Mouse (Mus musculus): Measurements from ENCODE around the gene Sema6b. TPM values are rescaled to one million over a fixed set of nuclear protein-coding genes. Genes with fewer than 3 reads are reported as not detected.

Gene Sema6b
- total and polyA plus RNA-seq, 3 experiments: 0.71 to 2.2 (median 1.3) TPM

DNA sequence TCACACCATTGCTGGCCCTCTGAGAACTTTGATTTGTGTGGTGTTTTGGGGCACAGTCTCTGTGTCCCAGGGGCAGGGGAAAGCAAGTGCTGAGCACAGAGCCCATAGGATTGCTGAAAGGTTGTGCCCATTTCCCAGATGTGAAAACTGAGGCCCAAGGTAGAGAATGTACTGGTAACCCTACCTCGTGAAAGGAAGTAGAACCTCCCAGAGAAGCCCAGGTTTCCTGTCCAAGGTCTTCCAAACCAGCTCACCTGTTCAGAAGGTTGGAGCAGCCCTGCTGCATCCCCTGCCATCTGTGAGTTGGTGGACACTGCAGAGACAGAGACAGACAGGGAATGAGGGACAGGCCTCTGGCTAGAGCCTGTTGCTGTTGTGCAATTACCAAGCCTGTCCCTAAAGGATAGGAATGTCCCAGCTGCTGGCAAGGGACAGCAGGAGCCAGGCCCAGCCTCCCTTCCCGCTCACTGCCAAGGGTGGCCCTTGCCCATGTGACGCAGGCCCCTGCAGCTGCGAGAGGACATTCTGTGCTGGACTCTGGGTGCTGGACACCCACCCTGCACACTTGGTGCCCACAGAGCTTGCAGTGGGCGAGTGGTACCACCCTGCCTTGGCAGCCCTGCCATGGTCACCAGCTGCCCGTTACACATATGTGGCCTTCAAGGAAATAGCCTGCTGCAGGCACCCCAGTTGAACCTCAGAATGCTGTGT is 31.7 kb downstream of the Sema6b start:
- Histone ChIP-seq H3K4me2 (ENCODE audit: insufficient read depth, low read depth, poor library complexity, severe bottlenecking) (no peak overlapping the region), H3K9ac (ENCODE audit: insufficient read depth, low read depth) (no peak overlapping the region), H3K79me2 (replicated peaks; ENCODE audit: control insufficient read depth, extremely low read depth, insufficient read depth, poor library complexity, severe bottlenecking) (no peaks in the 10 kb centered on the region), H3K9me3 (replicated peaks; ENCODE audit: low read length) (no peaks in the 10 kb centered on the region), H3K27ac (ENCODE audit: insufficient read depth, low read depth) (no peak overlapping the region), H3K27me3 (replicated peaks) (no peaks in the 10 kb centered on the region), H3K4me3 (replicated peaks in 1 of 3; ENCODE audit: low read depth in 2 of 3, low read length in 2 of 3, poor library complexity in 1 of 3) (no peak overlapping the region), H3K4me1 (ENCODE audit: control insufficient read depth in 1 of 2, insufficient read depth in 2 of 2) (0 out of 4 replicates have a peak, but pooled peaks cover 0 to 2% of the 10 kb centered on the region in 2 experiments), H3K36me3 (replicated peaks in 1 of 2; ENCODE audit: control insufficient read depth in 1 of 2, insufficient read depth in 1 of 2, low read length in 1 of 2) (peaks cover 6 to 45% of the 10 kb centered on the region in 2 experiments)
- TF ChIP-seq PAX5 (IDR thresholded peaks at IDR 0.05; ENCODE audit: low read length) (no peak), USF1 (IDR thresholded peaks at IDR 0.05; ENCODE audit: low read depth, low read length) (no peak), ZC3H11A (IDR thresholded peaks at IDR 0.05; ENCODE audit: low read depth, low read length) (no peak), TBP (conservative IDR thresholded peaks at IDR 0.05; ENCODE audit: low read depth, low read length) (no peak), RCOR1 (conservative IDR thresholded peaks at IDR 0.05; ENCODE audit: low read depth, low read length) (no peak), TCF12 (IDR thresholded peaks at IDR 0.05; ENCODE audit: low read depth, low read length) (no peak), NELFE (IDR thresholded peaks at IDR 0.05; ENCODE audit: low read depth, low read length) (no peak)
- no peak for DNase-seq (ENCODE audit: extremely low read depth)
- in situ Hi-C loops (cut with MboI; ENCODE audit: low pct_ligation_motif_present, low pct_unique_long_range_greater_than_20kb, low sequenced_read_pairs): no loop called here
- dilution Hi-C loops (cut with MboI; ENCODE audit: extremely low pct_ligation_motif_present, extremely low pct_unique_long_range_greater_than_20kb, low sequenced_read_pairs): no loop called here

DNA sequence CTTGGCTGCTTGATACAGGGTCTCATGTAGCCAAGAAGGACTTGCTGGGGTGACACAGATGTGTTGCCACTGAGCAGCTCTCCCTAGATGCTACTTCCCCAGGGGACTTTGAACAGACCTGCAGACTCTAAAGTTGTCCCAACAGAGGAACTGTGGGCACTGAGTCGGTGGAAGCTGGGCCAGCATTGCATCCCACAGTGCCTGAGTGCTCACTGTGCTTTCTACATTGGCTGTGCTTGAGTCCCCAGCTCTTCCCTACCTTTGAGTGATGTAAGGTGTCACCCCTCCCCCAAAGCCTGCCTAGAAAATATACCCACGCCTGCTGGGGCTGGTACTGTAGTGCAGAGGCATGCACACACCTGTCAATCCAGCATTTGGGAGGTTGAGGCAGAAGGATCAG is 32.4 kb downstream of the Sema6b start:
- in situ Hi-C loops (cut with MboI; ENCODE audit: low pct_ligation_motif_present, low pct_unique_long_range_greater_than_20kb, low sequenced_read_pairs) (no loop called here), dilution Hi-C loops (cut with MboI; ENCODE audit: extremely low pct_ligation_motif_present, extremely low pct_unique_long_range_greater_than_20kb, low sequenced_read_pairs) (no loop called here)
- H3K4me3 ChIP-seq (replicated peaks in 1 of 3; ENCODE audit: low read depth in 2 of 3, low read length in 2 of 3, poor library complexity in 1 of 3): no peak overlapping the region
- H3K36me3 ChIP-seq (replicated peaks in 1 of 2; ENCODE audit: control insufficient read depth in 1 of 2, insufficient read depth in 1 of 2, low read length in 1 of 2): peaks cover 14 to 50% of the 10 kb centered on the region in 2 experiments
- TF ChIP-seq USF1 (IDR thresholded peaks at IDR 0.05; ENCODE audit: low read depth, low read length): no peak
- TF ChIP-seq SMC3 (IDR thresholded peaks at IDR 0.05; ENCODE audit: low read depth, low read length): no peak
- no peak for TF ChIP-seq POLR2AphosphoS2 (IDR thresholded peaks at IDR 0.05; ENCODE audit: low read depth, low read length)
- no peak for TF ChIP-seq EP300 (IDR thresholded peaks at IDR 0.05; ENCODE audit: low read length)
- TF ChIP-seq ZNF384 (IDR thresholded peaks at IDR 0.05; ENCODE audit: low read depth, low read length): no peak
- no peak for TF ChIP-seq MAZ (IDR thresholded peaks at IDR 0.05; ENCODE audit: low read depth, low read length)
- no peak for TF ChIP-seq E2F4 (IDR thresholded peaks at IDR 0.05; ENCODE audit: insufficient replicate concordance, low read depth, low read length)
- TF ChIP-seq CHD2 (IDR thresholded peaks at IDR 0.05; ENCODE audit: low read length): no peak
- no peaks in the 10 kb centered on the region for H3K9me3 ChIP-seq (replicated peaks; ENCODE audit: low read length)
- no peak for DNase-seq (ENCODE audit: extremely low read depth)
- no peaks in the 10 kb centered on the region for H3K79me2 ChIP-seq (replicated peaks; ENCODE audit: control insufficient read depth, extremely low read depth, insufficient read depth, poor library complexity, severe bottlenecking)
- H3K4me1 ChIP-seq (ENCODE audit: control insufficient read depth in 1 of 2, insufficient read depth in 2 of 2): 0 out of 4 replicates have a peak, but pooled peaks cover 0 to 2% of the 10 kb centered on the region in 2 experiments
- H3K4me2 ChIP-seq (ENCODE audit: insufficient read depth, low read depth, poor library complexity, severe bottlenecking): no peak overlapping the region
- H3K9ac ChIP-seq (ENCODE audit: insufficient read depth, low read depth): no peak overlapping the region
- H3K27ac ChIP-seq (ENCODE audit: insufficient read depth, low read depth): no peak overlapping the region
- no peaks in the 10 kb centered on the region for H3K27me3 ChIP-seq (replicated peaks)
